Mouse (Mus musculus) frontal cortex, adult (tissue): ENCODE results near the gene Pramef20.
"Not testable (repeated sequence)": the region's sequence is repeated elsewhere in the genome, so short reads cannot be mapped to it uniquely, and the experiment has no call there.

Experiments
- ATAC-seq: cut with Nextera tagmentation; 2 replicates; pipeline ENCODE4 v1.9.2; 2017; ENCODE audit warnings: mild to moderate bottlenecking, moderate library complexity, mixed read lengths; ENCODE audit not compliant: low TSS enrichment

Gene Pramef20

GRCm38 (mm10) chr4:144377911-144378310 is at the start of gene Pramef20:
Pramef20 (minus strand) TSS chr4:144377933.
- no peak for ATAC-seq

DNA sequence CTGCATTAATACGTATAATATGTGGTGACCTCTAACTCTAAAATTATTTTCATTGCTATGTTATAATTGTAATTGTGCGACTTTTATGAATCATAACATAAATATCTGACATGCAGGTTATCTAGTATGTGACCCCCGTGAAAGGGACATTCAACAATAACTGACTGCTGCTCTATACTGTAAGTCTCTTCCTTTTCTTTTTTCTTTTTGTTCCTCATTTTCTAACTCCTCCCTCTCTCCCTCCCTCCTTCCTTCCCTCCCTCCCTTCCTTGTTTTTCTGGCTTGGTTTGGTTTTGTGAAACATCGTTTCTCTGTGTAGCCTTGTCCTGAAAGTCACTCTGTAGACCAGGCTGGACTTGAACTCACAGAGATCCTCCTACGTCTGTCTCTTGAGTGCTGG is 46.9 kb upstream of the Pramef20 start:
- no peak for ATAC-seq

DNA sequence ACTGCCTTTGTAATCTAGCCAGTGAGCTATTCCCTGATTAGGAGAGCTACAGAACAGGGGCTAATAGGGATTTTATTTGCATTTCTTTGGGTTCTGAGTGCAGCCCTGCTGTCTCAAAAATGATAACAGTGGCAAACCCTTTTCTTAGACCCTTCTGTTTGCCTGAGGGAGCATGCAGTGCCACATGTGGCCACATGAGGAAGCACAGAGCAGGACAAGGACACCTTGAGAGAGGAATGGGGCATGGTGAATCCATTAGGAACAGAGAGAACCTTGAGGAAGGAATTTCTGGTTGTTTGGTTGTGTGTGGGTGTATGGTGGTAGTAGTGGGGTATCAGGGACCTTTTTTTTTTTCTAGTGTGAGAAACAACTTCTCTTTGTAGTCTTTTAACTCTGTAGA is 42.9 kb upstream of the Pramef20 start:
- ATAC-seq = no peak

DNA sequence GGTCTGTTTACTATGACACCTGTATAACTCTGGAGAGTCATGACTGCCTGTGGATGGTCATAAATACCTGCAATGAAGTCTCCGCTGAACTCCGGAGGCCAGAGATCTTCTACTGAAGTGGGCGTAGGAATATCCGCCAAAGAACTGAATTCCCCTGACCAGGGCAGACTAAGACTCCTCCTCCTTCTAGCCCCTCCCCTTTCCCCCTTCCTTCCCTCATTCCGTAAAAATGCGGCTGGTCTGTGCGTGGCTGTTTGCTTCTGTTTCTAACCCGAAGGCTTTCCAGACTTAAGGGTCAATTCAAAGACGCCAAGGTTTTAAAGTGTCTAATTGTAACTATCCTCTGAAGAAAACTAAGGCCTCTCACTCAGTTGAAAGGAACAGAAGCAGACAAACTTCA is 30.6 kb upstream of the Pramef20 start, which contains the start of gene Pramef12:
Gene Pramef12, minus strand, starts transcription at position 175 of the 400 bp plus-strand sequence.
- no peak for ATAC-seq

- no peak for ATAC-seq
Measured at GRCm38 (mm10) chr4:144406261-144406660, 28.5 kb upstream of the Pramef20 start.

DNA sequence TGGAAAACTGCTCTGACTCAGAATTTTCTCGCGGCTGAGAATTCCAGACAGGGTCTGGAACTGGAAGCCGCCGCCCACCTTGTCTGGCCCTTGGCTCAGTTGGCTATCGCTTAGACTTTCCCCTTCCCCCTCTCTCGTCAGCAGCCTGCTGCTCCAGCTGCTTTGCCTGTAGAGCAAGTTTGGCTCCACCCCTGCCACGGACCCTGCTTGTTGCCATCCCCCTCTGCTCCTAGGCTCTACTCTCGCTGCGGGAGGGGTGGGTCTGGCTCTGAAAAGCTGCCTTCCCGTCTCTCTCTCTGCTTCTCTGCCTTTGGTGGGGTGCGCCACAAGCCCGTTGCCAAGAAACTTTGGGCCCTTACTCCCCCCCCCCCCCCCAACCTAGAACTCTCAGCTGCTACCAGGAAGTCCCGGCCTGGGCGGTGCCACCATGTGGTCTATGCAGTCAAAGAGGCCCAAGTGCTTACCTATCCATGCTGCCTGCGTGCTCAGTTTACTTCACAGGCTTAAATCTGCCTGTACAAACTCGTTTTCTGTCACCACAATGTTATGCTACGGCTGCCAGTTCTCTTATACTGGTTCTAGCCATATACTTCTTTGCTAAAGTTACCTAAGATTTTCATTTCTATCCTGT is 26.8 kb upstream of the Pramef20 start:
- no peak for ATAC-seq

- ATAC-seq = no peak
Measured at GRCm38 (mm10) chr4:144402712-144403111, 25.0 kb upstream of the Pramef20 start.

- ATAC-seq = no peak
Measured at GRCm38 (mm10) chr4:144396316-144396715, 18.6 kb upstream of the Pramef20 start.

DNA sequence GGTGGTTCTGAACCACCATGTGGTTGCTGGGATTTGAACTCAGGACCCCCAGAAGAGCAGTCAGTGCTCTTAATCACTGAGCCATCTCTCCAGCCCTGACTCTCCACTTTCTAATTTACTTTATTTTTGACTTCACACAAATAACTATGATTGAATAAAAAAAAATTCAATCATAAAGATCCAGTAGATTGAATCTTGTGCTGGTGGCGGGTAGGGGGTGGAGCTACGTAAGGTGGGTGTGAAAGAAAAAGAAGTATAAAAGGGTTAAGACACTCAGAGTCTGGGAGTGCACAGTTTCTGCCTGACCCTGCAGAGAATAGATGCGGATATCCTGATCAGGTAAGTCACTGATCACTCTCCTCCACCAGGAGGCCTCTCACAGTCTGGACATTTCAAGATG is 20.1 kb downstream of the Pramef20 start, which contains the start of gene Gm13119:
Gene Gm13119, plus strand, starts transcription at position 301 of the 400 bp plus-strand sequence.
- not testable (repeated sequence) for ATAC-seq

- ATAC-seq = not testable (repeated sequence)
Measured at GRCm38 (mm10) chr4:144335856-144336255, 41.9 kb downstream of the Pramef20 start.

DNA sequence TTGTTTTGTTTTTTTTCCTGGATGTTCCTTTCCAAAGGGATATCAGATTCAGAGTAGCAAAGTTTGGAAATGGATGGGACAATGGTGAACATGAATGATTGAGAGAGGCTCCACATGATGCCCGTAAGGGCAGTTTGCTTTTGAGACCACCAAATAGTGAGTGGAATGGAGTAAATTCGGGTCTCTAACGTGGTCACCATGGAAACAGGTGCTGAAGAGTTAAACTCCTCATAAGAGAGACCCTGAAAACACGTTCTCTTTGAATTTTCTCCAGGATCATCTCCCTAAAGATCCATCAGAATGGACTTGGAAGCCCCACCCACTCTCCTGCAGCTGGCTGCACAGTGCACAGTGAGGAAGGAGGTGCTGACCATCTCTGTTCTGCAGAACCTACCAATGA is 47.8 kb downstream of the Pramef20 start, which contains the start of gene Gm13128:
Gene Gm13128, plus strand, starts transcription at position 301 of the 400 bp plus-strand sequence.
- ATAC-seq = not testable (repeated sequence)
